Mouse (Mus musculus): ENCODE data around the gene Clca3a1.

Clca3a1 gene

GRCm38 (mm10) chr3:144719088-144719900 is 41.5 kb downstream of the Clca3a1 start:
- DNase-seq = peak; percentile 77

GRCm38 (mm10) chr3:144718706-144719087 is 42.1 kb downstream of the Clca3a1 start:
- peak; percentile 40 to 42 for DNase-seq

- DNase-seq = peak; percentile 20 to 28
Measured at GRCm38 (mm10) chr3:144717835-144718234, 42.9 kb downstream of the Clca3a1 start.

- peak; percentile 23 to 34 for DNase-seq
Measured at GRCm38 (mm10) chr3:144717121-144717520, 43.7 kb downstream of the Clca3a1 start.

- no peak for DNase-seq
Measured at GRCm38 (mm10) chr3:144715901-144716300, 44.9 kb downstream of the Clca3a1 start.

GRCm38 (mm10) chr3:144715033-144715432 is 45.7 kb downstream of the Clca3a1 start:
- DNase-seq = peak; percentile 6 to 25

- peak in 1 of 2 experiments; percentile 28 for DNase-seq
Measured at GRCm38 (mm10) chr3:144714606-144715005, 46.2 kb downstream of the Clca3a1 start.

- no peak for DNase-seq
Measured at GRCm38 (mm10) chr3:144714126-144714525, 46.7 kb downstream of the Clca3a1 start.

- no peak for DNase-seq
Measured at GRCm38 (mm10) chr3:144711607-144712206, 49.1 kb downstream of the Clca3a1 start.

GRCm38 (mm10) chr3:144708612-144709011 is 52.2 kb downstream of the Clca3a1 start:
- no peak for DNase-seq

GRCm38 (mm10) chr3:144703959-144704358 is 56.8 kb downstream of the Clca3a1 start:
- no peak for DNase-seq

- DNase-seq = no peak
Measured at GRCm38 (mm10) chr3:144698790-144699433, 61.9 kb downstream of the Clca3a1 start.

GRCm38 (mm10) chr3:144697942-144698341 is 62.8 kb downstream of the Clca3a1 start:
- DNase-seq = no peak

- DNase-seq = no peak
Measured at GRCm38 (mm10) chr3:144697154-144697553, 63.6 kb downstream of the Clca3a1 start.

GRCm38 (mm10) chr3:144694941-144695340 is 65.8 kb downstream of the Clca3a1 start:
- DNase-seq = no peak

GRCm38 (mm10) chr3:144694040-144694439 is 66.7 kb downstream of the Clca3a1 start:
- no peak for DNase-seq

GRCm38 (mm10) chr3:144692052-144692451 is 68.7 kb downstream of the Clca3a1 start:
- DNase-seq = peak; percentile 12 to 39

- peak; percentile 35 to 44 for DNase-seq
Measured at GRCm38 (mm10) chr3:144689236-144689635, 71.5 kb downstream of the Clca3a1 start.

GRCm38 (mm10) chr3:144688284-144688683 is 72.5 kb downstream of the Clca3a1 start:
- no peak for DNase-seq

- DNase-seq = no peak
Measured at GRCm38 (mm10) chr3:144687618-144688017, 73.2 kb downstream of the Clca3a1 start.

GRCm38 (mm10) chr3:144686146-144686545 is 74.6 kb downstream of the Clca3a1 start:
- DNase-seq = no peak

GRCm38 (mm10) chr3:144683136-144683814 is 77.5 kb downstream of the Clca3a1 start:
- no peak for DNase-seq

- no peak for DNase-seq
Measured at GRCm38 (mm10) chr3:144681542-144681941, 79.2 kb downstream of the Clca3a1 start.

Data from cerebellum, postnatal 10 days (tissue).